Mouse (Mus musculus) left cerebral cortex, postnatal 14 days (tissue): ENCODE data around the gene Arl6ip4. TPM values are rescaled to one million over a fixed set of nuclear protein-coding genes. Genes with fewer than 3 reads are reported as not detected.

Experiments
- DNase-seq, 2 experiments: peaks; one replicate each; pipeline ENCODE4 v3.0.0; 2021 to 2022; ENCODE audit warnings: low spot score in 2 of 2, mixed read lengths in 1 of 2
- intact Hi-C: fragments of 180-260 bp; cut with DNase I; formaldehyde crosslinking; loops from one replicate; pipeline ENCODE4 v1.15.1; 2025
- total RNA-seq, 2 experiments: library from RNA; stranded (reverse); gene quantifications; 2 replicates each; pipeline ENCODE4 v1.2.3; 2021

Gene Arl6ip4
- total RNA-seq, 2 experiments from 2014 or later = 48.2 to 48.5 TPM

- intact Hi-C loops = no loop called here
- DNase-seq = no peak
Measured at GRCm38 (mm10) chr5:124125093-124125492, 9.2 kb downstream of the Arl6ip4 start.

- no peak for DNase-seq
- intact Hi-C loops = no loop called here
Measured at GRCm38 (mm10) chr5:124134261-124134660, 18.4 kb downstream of the Arl6ip4 start.

- DNase-seq = no peak
- intact Hi-C loops = no loop called here
Measured at GRCm38 (mm10) chr5:124138066-124138465, 22.2 kb downstream of the Arl6ip4 start.

GRCm38 (mm10) chr5:124149028-124149427 is 33.1 kb downstream of the Arl6ip4 start:
- no peak for DNase-seq
- intact Hi-C loops = no loop called here

GRCm38 (mm10) chr5:124150895-124151294 is 35.0 kb downstream of the Arl6ip4 start:
- DNase-seq = no peak
- intact Hi-C loops = no loop called here

GRCm38 (mm10) chr5:124152734-124153133 is 36.8 kb downstream of the Arl6ip4 start:
- no peak for DNase-seq
- intact Hi-C loops = no loop called here

GRCm38 (mm10) chr5:124155943-124156342 is 40.1 kb downstream of the Arl6ip4 start:
- no peak for DNase-seq
- intact Hi-C loops = no loop called here

- DNase-seq = no peak
- intact Hi-C loops = no loop called here
Measured at GRCm38 (mm10) chr5:124158305-124158704, 42.4 kb downstream of the Arl6ip4 start.

- intact Hi-C loops = no loop called here
- DNase-seq = no peak
Measured at GRCm38 (mm10) chr5:124159453-124159852, 43.6 kb downstream of the Arl6ip4 start.

GRCm38 (mm10) chr5:124161831-124162230 is 45.9 kb downstream of the Arl6ip4 start:
- DNase-seq = no peak
- intact Hi-C loops = no loop called here

GRCm38 (mm10) chr5:124162577-124162976 is 46.7 kb downstream of the Arl6ip4 start:
- intact Hi-C loops = no loop called here
- DNase-seq = peak; percentile 72 to 87

- DNase-seq = no peak
- intact Hi-C loops = no loop called here
Measured at GRCm38 (mm10) chr5:124163445-124163844, 47.6 kb downstream of the Arl6ip4 start.

- intact Hi-C loops = loop anchor here (5.0 kb wide), 1 partner anchor 81 kb away; the partner anchor contains the start of gene Pitpnm2
- peak; percentile 50 to 79 for DNase-seq
Measured at GRCm38 (mm10) chr5:124165622-124166570, 50.0 kb downstream of the Arl6ip4 start.

- no peak for DNase-seq
- intact Hi-C loops = loop anchor here (5.0 kb wide), 1 partner anchor 81 kb away; the partner anchor contains the start of gene Pitpnm2
Measured at GRCm38 (mm10) chr5:124166741-124167140, 50.9 kb downstream of the Arl6ip4 start.

- intact Hi-C loops = loop anchor here (5.0 kb wide), 1 partner anchor 80 kb away; the partner anchor contains the start of gene Pitpnm2
- no peak for DNase-seq
Measured at GRCm38 (mm10) chr5:124167621-124168020, 51.7 kb downstream of the Arl6ip4 start.

Other genes starting within 250 kb of the Arl6ip4 start
- 1 to 10 TPM; 1.3 to 2.0 TPM for gene Hcar1, start 236.1 kb upstream of the Arl6ip4 start, total RNA-seq
- 10 to 100 TPM; 65.6 to 70.7 TPM for gene Denr, start 208.9 kb upstream of the Arl6ip4 start, total RNA-seq
- not detected for gene Gm43518, start 188.7 kb upstream of the Arl6ip4 start, total RNA-seq
- gene Ccdc62, start 185.4 kb upstream of the Arl6ip4 start, total RNA-seq = 1 to 10 TPM; 2.7 to 4.2 TPM
- gene Hip1r, start 142.5 kb upstream of the Arl6ip4 start, total RNA-seq = 10 to 100 TPM; 82.6 to 85.0 TPM
- 10 to 100 TPM; 51.4 to 58.3 TPM for gene Vps37b, start 83.8 kb upstream of the Arl6ip4 start, total RNA-seq
- 10 to 100 TPM; 57.5 to 58.4 TPM for gene Abcb9, start 20.3 kb upstream of the Arl6ip4 start, total RNA-seq
- gene Ogfod2, start 3.8 kb upstream of the Arl6ip4 start, total RNA-seq = 10 to 100 TPM; 36.0 to 42.1 TPM
- gene Pitpnm2, start 133.7 kb downstream of the Arl6ip4 start, total RNA-seq = 100 to 1,000 TPM; 202 to 237 TPM
- gene Mphosph9, start 211.9 kb downstream of the Arl6ip4 start, total RNA-seq = 10 to 100 TPM; 17.5 to 18.9 TPM
- gene 2810006K23Rik, start 212.0 kb downstream of the Arl6ip4 start, total RNA-seq = 10 to 100 TPM; 13.7 to 15.2 TPM
- 100 to 1,000 TPM; 125 to 141 TPM for gene Cdk2ap1, start 247.0 kb downstream of the Arl6ip4 start, total RNA-seq